In genomic region chr7:73369992-73370391, GRCm38 (mm10) we compare ENCODE assay signal across 28 mouse cellular contexts. TPM values are rescaled to one million over a fixed set of nuclear protein-coding genes. Genes with fewer than 3 reads are reported as not detected.
"Had no signal": no experiment of that assay in that cellular context is flagged by ENCODE, and none has a peak within 500 bp of the region (broad histone marks: within the 10 kb centered on the region; RNA-seq: fewer than 3 reads in every experiment).

No protein-coding gene starts in this region.

- H3K9ac ChIP-seq: heart, embryonic 13.5 days; heart, embryonic 15.5 days; hindbrain, embryonic 12.5 days; hindbrain, embryonic 14.5 days; intestine, embryonic 15.5 days; kidney, embryonic 15.5 days; limb, embryonic 12.5 days; liver, embryonic 13.5 days had no signal

- H3K36me3 ChIP-seq: heart, embryonic 13.5 days; heart, embryonic 15.5 days; hindbrain, embryonic 10.5 days; hindbrain, embryonic 12.5 days; intestine, embryonic 15.5 days; kidney, embryonic 15.5 days; limb, embryonic 10.5 days; limb, embryonic 12.5 days; liver, embryonic 13.5 days had no signal

- DNase-seq: gastrocnemius, adult 2 months; gastrocnemius, postnatal 10 days; gastrocnemius, postnatal 25 days; heart, postnatal 4 days; kidney, adult 18-20 months; kidney, adult 8-10 months; kidney, postnatal 25 days; kidney, postnatal 4 days; liver; liver, embryonic 13.5 days had no signal

- H3K9me3 ChIP-seq: heart, embryonic 13.5 days; heart, embryonic 15.5 days; hindbrain, embryonic 12.5 days; intestine, embryonic 15.5 days; kidney, embryonic 15.5 days; limb, embryonic 10.5 days; limb, embryonic 12.5 days; liver, embryonic 13.5 days had no signal

- ATAC-seq: hindbrain, embryonic 16.5 days; inflammation-experienced regulatory T-cells, adult 6 months; intestine, embryonic 15.5 days; intestine, postnatal 0 days had no signal

- H3K27ac ChIP-seq: gastrocnemius, adult 2 months; heart, adult 2 months; heart, embryonic 13.5 days; heart, embryonic 15.5 days; hindbrain, embryonic 10.5 days; hindbrain, embryonic 12.5 days; hindbrain, embryonic 14.5 days; intestine, embryonic 15.5 days; kidney, embryonic 15.5 days; kidney, postnatal 0 days; layer of hippocampus, adult 2 months; left cerebral cortex, adult 2 months; limb, embryonic 10.5 days; limb, embryonic 12.5 days; liver, embryonic 13.5 days had no signal

- H3K4me3 ChIP-seq: gastrocnemius, adult 2 months; heart, adult 2 months; heart, embryonic 13.5 days; heart, embryonic 15.5 days; hindbrain, embryonic 10.5 days; hindbrain, embryonic 12.5 days; intestine, embryonic 15.5 days; kidney, embryonic 15.5 days; layer of hippocampus, adult 2 months; left cerebral cortex, adult 2 months; limb, embryonic 10.5 days; limb, embryonic 12.5 days; liver, embryonic 13.5 days had no signal

- H3K4me2 ChIP-seq: heart, embryonic 11.5 days; heart, embryonic 13.5 days; heart, embryonic 15.5 days; hindbrain, embryonic 12.5 days; hindbrain, embryonic 14.5 days; intestine, embryonic 15.5 days; kidney, embryonic 15.5 days; limb, embryonic 12.5 days; liver, embryonic 11.5 days; liver, embryonic 13.5 days had no signal

RNA-seq across cellular contexts. Expression of gene Rgma, which starts 5.3 kb away (rescaled TPM):
- polyA plus RNA-seq: inflammation-experienced regulatory T-cells, adult 6 months had no signal
